Mouse (Mus musculus) cortical plate, adult 2 months (tissue): ENCODE measurements around the gene Ttc1.

Experiments
- CTCF ChIP-seq: fragments of 200-500 bp; IDR thresholded peaks from 2 replicates; pipeline ENCODE4 v1.5.1; 2011; ENCODE audit warnings: mild to moderate bottlenecking, control low read depth, low read length; ENCODE audit not compliant: insufficient read depth; ENCODE audit errors: extremely low read depth
- POLR2A ChIP-seq: fragments of 200-500 bp; IDR thresholded peaks from 2 replicates; pipeline ENCODE4 v1.6.1; 2011; ENCODE audit warnings: mild to moderate bottlenecking, low read length, control low read depth; ENCODE audit not compliant: insufficient read depth; ENCODE audit errors: extremely low read depth

DNA sequence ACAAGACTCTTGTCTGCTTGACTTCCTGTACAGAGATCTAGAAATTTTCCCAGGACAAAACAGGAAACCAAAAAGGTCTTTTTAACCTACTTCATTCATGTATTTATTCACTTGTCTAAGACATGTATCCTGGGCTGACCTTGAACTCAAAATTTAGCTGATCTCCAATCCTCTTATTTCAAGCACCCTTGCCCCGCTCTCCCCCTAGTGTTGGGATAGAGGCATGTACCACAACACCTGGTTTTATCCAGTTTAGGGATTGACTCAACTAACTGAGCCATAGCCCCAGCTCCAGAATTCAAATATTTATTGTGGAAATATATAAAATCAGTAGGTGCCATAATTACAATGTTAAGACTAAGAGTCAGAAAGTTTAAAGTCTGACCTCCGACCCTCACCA is 3.7 kb upstream of the Ttc1 start:
- no peak for TF ChIP-seq CTCF
- no peak for TF ChIP-seq POLR2A
